Mouse (Mus musculus): Measurements from ENCODE around the gene Tpst2.

DNA sequence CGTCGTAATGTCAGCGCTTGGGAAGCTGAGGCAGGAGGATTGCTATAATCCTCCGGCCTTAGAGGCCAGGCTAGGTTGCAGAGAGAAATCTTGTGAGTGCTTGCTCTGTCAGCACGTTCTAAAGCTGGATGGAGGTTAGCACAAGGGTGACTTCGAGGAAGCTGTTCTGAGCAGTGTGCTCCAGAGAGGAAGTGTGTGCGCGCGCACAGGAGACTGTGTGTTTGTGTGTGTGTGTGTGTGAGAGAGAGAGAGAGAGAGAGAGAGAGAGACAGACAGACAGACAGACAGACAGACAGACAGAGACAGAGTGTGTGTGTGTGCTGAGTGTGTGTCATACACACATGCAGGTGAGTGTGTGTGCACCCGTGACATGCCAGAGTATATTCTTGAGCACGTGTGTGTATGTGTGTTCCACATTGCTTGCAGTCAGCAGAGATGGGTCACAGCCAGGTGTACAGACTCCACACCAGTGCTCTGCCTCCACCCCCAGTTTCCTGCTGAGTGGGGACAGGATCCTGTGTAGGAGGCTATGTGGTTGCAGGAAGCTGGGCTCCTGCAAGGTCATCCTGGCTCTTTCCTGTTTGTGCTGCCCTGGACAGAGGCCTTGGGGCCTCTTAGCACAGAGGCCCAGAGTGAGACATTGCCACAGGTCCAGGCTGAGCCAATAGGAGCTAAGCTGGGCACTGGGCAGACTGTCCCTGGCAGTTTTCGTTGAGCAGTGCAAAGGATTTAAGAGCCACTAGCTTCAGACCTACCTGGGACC is 21.9 kb downstream of the Tpst2 start:
- TF ChIP-seq CTCF (IDR thresholded peaks at IDR 0.05; ENCODE audit: borderline replicate concordance, insufficient read depth, low read length) (no peak), POLR2A (IDR thresholded peaks at IDR 0.05; ENCODE audit: low read depth, low read length) (no peak)

All from embryonic fibroblast, embryonic 13.5 days (primary cell).